Mouse (Mus musculus) 3T3-L1 (cell line): Measurements from ENCODE around the gene Lrp8.

ENCODE experiments used
- DNase-seq: peaks from one replicate; pipeline ENCODE4 v3.0.0-alpha.2; 2015; ENCODE audit warnings: low read depth, low spot score

Gene Lrp8

GRCm38 (mm10) chr4:107807796-107808195, 5.7 kb downstream of the Lrp8 start:
- DNase-seq, result peak; percentile 10

DNA sequence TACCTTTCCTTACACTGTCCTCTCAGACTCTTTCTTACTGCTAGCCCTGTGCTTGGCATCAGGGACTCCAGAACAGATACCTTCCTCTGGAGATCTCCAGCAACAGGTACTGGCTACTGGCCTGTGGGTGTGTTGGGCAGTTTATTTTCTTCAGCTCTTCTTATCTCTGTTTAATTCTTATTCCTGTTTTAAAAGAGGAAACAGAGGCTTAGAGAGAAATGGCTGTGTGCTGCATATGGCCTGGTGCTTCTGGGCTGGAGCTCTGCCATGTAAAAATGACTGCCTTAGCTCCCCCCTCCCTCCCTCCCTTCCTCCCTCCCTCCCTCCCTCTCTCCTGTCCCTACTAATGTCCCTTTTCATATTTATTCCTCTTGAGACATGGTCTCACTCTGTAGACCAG, 6.6 kb downstream of the Lrp8 start:
- no peak for DNase-seq

GRCm38 (mm10) chr4:107811006-107811405, 8.9 kb downstream of the Lrp8 start:
- no peak for DNase-seq

GRCm38 (mm10) chr4:107811716-107812330, 9.8 kb downstream of the Lrp8 start:
- no peak for DNase-seq

- DNase-seq, result no peak
Observed at GRCm38 (mm10) chr4:107812336-107812735, 10.3 kb downstream of the Lrp8 start.

GRCm38 (mm10) chr4:107816459-107816858, 14.4 kb downstream of the Lrp8 start:
- peak; percentile 31 for DNase-seq

DNA sequence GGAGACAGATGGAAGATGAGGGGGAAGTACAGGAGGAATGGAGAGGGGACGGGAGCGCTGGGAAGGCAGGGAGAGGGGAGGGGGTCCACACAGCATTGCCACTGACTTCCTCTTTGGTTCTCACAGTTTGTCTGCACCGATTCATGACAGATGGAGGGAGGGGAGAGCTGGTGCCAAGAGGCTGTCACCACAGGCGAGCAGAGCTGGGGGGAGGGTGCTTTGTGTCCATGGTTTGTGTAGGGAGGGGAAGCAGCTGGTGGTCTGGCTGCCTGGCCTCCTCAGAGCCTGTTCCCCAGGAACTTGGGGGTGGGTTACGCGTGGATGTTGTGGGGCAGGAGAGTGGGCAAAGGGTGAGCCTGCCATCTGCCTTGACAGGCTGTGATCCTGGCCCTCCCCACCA, 15.4 kb downstream of the Lrp8 start:
- no peak for DNase-seq

- DNase-seq, result no peak
Observed at GRCm38 (mm10) chr4:107819990-107820719, 18.1 kb downstream of the Lrp8 start.

DNA sequence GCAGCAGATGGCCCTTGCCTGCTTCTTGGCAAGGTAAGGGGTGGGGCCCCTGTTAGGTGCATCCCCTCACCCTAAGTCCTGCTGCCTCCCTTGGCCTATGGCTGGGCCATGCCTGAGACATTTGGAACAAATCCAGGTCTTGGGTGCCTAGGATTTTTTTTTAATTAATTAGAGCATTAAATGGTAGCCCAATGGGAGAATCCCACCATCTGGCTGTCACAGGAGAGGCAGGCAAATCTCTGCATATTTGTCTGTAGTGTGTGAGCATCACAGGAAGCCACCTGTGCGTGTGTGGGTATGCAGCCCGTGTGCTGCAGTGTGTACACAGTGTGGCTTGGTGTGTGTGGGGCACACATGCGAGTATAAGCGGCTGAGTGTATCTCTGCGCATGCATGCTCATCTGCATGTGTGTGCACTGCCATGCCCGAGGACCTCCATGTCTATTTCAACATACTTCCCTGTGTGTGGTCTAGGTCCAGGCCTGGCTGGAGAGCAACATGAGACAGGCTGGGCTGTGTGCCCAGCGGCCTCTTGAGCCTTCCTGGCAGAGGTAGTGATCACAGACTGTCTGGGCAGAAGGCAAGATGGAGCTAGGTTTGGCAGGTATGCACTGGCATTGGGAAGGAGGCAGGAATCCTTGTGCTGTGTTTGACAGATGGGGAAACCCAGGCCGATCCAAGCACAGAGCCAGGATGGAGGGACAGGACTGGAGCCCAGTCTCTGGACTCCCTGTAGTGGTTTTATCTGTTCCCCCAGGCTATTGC, 19.0 kb downstream of the Lrp8 start:
- peak; percentile 65 for DNase-seq

DNA sequence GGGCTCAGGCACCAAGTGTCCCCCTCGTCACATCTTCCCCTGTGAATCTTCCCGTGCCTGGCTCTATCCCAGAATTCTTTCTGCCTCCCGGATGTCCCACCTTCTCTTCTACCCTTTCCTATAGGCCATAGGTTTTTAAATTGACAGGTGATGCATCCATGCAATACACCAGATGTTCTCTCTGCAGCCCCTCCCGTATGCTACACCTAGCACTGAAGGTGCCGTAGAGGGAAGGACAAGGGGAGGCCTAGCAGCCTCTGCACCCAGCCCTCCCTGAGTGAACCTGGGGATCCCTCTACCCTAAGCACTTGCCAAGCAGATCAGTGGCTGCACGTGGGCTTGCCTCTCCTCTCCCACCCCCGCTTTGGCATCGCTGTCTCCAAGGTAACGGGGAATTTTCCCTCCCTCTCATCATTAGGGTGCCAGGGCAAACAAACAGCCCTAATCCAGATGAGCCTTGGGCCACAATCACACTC, 20.9 kb downstream of the Lrp8 start:
- no peak for DNase-seq

- no peak for DNase-seq
Observed at GRCm38 (mm10) chr4:107823511-107823910, 21.4 kb downstream of the Lrp8 start.

DNA sequence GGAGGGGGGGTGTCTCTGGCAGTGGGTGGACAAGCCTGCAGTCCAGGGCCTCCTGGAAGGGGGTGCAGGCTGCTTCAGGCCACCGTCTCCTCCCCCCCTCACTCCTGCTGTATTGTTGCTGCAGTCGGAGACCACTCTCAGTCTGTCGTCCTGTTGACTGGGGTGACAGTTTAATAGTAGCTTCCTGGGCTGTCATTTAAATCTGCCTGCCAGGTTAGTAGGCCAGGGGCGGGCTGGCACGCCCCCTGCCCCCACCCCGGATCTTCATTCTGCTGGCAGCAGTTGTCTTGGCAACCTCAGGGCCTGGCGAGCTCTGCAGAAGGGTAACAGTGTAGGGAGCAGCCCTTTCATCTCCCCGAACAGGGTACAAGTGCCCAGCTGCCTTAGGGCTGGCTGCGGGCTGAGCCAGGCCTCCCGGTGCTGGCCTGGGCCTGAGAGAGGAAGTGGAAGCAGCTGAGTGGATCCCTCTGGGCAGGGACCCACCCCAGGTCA, 26.7 kb downstream of the Lrp8 start:
- DNase-seq, result no peak

GRCm38 (mm10) chr4:107829675-107830074, 27.6 kb downstream of the Lrp8 start:
- DNase-seq, result peak; percentile 11

- DNase-seq, result no peak
Observed at GRCm38 (mm10) chr4:107830189-107830588, 28.1 kb downstream of the Lrp8 start.

DNA sequence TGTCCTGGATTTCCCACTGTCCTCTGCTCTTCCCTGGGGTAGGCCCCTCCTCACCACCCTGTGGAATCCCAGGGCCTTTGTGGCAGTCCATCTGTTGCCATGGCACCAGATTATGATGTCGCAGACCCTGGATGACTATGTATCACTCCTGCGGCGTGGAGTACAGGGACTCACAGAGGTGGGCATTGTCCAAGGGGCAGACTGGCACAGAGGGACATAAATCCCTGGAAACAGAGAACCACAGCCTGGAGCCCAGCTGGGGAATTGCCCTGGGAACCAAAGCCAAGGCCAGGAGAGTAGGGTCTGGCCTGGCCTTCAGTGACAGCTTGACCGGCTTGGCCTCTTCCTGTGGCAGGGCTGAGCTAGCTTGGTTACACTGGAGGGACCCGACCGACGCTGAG, 28.8 kb downstream of the Lrp8 start:
- DNase-seq, result no peak

DNA sequence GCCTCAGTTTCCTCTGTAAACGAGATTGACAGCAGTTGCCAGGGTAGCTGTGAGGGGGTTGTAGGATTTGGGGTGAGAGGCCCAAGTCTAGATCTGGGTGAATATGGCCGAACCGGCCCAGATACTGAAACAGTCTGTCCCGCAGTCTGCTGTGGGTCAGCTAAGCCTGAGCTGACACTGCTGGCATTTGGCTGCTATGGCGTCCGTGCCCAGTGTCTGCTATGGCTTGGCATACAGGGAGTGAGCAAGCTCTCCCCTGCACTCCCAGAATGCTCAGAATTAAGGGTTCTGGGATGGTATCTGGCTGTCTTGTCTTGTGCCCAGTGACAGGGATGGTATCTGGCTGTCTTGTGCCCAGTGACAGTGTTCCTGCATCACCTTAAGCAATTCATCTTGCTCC, 29.6 kb downstream of the Lrp8 start:
- DNase-seq, result no peak

- DNase-seq, result no peak
Observed at GRCm38 (mm10) chr4:107833525-107833924, 31.5 kb downstream of the Lrp8 start.

GRCm38 (mm10) chr4:107834643-107835314, 32.7 kb downstream of the Lrp8 start:
- DNase-seq, result no peak

GRCm38 (mm10) chr4:107835508-107835909, 33.4 kb downstream of the Lrp8 start:
- no peak for DNase-seq

DNA sequence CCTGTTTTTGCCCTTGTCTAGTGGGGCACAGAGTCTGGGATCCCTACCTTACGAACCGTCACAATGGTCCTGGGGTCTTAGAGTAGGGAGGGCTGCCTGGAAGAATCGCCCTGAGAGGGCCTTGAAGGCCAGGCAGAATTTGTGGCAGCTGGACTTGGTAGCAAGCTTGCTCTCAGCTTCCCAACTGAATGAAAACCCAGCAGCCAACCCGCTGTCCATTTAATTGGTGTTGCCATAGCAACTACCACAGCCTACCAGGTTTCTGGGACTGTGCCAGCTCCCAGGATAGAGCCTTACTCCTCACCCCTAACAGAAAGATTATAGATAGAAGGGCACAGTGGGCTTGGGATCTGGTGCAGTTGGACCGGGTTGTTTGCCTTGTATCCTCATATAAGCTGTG, 34.7 kb downstream of the Lrp8 start:
- peak; percentile 22 for DNase-seq

- DNase-seq, result no peak
Observed at GRCm38 (mm10) chr4:107837910-107838309, 35.8 kb downstream of the Lrp8 start.

GRCm38 (mm10) chr4:107843687-107844086, 41.6 kb downstream of the Lrp8 start:
- DNase-seq, result no peak
